Mouse (Mus musculus): ENCODE data around the gene Il2rg.
A peak's percentile ranks its signal among the peaks of the same experiment; 100 is the strongest.

Il2rg gene

GRCm38 (mm10) chrX:101268025-101268754 lies at the start of gene Il2rg:
Il2rg (minus strand) TSS chrX:101268255.
- DNase-seq (ENCODE audit: low read depth, low spot score), result no peak

GRCm38 (mm10) chrX:101313625-101314359 lies 45.7 kb upstream of the Il2rg start:
- no peak for DNase-seq (ENCODE audit: low read depth, low spot score)

GRCm38 (mm10) chrX:101309299-101309698 lies 41.2 kb upstream of the Il2rg start:
- DNase-seq (ENCODE audit: low read depth, low spot score), result no peak

GRCm38 (mm10) chrX:101304646-101305045 lies 36.6 kb upstream of the Il2rg start:
- DNase-seq (ENCODE audit: low read depth, low spot score), result no peak

- DNase-seq (ENCODE audit: low read depth, low spot score), result no peak
Observed at GRCm38 (mm10) chrX:101301654-101302053, 33.6 kb upstream of the Il2rg start.

- no peak for DNase-seq (ENCODE audit: low read depth, low spot score)
Observed at GRCm38 (mm10) chrX:101300427-101301030, 32.5 kb upstream of the Il2rg start.

- no peak for DNase-seq (ENCODE audit: low read depth, low spot score)
Observed at GRCm38 (mm10) chrX:101299473-101300426, 31.7 kb upstream of the Il2rg start.

GRCm38 (mm10) chrX:101299055-101299454 lies 31.0 kb upstream of the Il2rg start, which contains the start of gene Nlgn3:
Nlgn3 (plus strand) TSS chrX:101299168.
- DNase-seq (ENCODE audit: low read depth, low spot score), result no peak

- no peak for DNase-seq (ENCODE audit: low read depth, low spot score)
Observed at GRCm38 (mm10) chrX:101290111-101290510, 22.1 kb upstream of the Il2rg start.

GRCm38 (mm10) chrX:101289037-101289436 lies 21.0 kb upstream of the Il2rg start:
- DNase-seq (ENCODE audit: low read depth, low spot score), result no peak

- no peak for DNase-seq (ENCODE audit: low read depth, low spot score)
Observed at GRCm38 (mm10) chrX:101288432-101288831, 20.4 kb upstream of the Il2rg start.

GRCm38 (mm10) chrX:101287543-101287942 lies 19.5 kb upstream of the Il2rg start:
- no peak for DNase-seq (ENCODE audit: low read depth, low spot score)

GRCm38 (mm10) chrX:101285953-101286670 lies 18.1 kb upstream of the Il2rg start:
- no peak for DNase-seq (ENCODE audit: low read depth, low spot score)

- DNase-seq (ENCODE audit: low read depth, low spot score), result no peak
Observed at GRCm38 (mm10) chrX:101285534-101285933, 17.5 kb upstream of the Il2rg start.

GRCm38 (mm10) chrX:101282813-101283212 lies 14.8 kb upstream of the Il2rg start:
- DNase-seq (ENCODE audit: low read depth, low spot score), result no peak

- peak; percentile 73 for DNase-seq (ENCODE audit: low read depth, low spot score)
Observed at GRCm38 (mm10) chrX:101273875-101274738, 6.1 kb upstream of the Il2rg start, which contains the start of gene Med12. Med12 (plus strand) TSS chrX:101274030.

- no peak for DNase-seq (ENCODE audit: low read depth, low spot score)
Observed at GRCm38 (mm10) chrX:101273410-101273809, 5.4 kb upstream of the Il2rg start.

GRCm38 (mm10) chrX:101268755-101269124 lies 685 bp upstream of the Il2rg start, which contains the start of gene Gm20489:
Gm20489 (minus strand) TSS chrX:101269023.
- no peak for DNase-seq (ENCODE audit: low read depth, low spot score)

GRCm38 (mm10) chrX:101266631-101267030 lies 1.4 kb downstream of the Il2rg start:
- no peak for DNase-seq (ENCODE audit: low read depth, low spot score)

GRCm38 (mm10) chrX:101263892-101264291 lies 4.2 kb downstream of the Il2rg start, which contains the start of gene Gm614:
Gm614 (minus strand) TSS chrX:101263992.
- DNase-seq (ENCODE audit: low read depth, low spot score), result no peak

Data from embryo, embryonic 11.5 days (tissue).